Mouse (Mus musculus): ENCODE measurements around the gene Elane.

DNA sequence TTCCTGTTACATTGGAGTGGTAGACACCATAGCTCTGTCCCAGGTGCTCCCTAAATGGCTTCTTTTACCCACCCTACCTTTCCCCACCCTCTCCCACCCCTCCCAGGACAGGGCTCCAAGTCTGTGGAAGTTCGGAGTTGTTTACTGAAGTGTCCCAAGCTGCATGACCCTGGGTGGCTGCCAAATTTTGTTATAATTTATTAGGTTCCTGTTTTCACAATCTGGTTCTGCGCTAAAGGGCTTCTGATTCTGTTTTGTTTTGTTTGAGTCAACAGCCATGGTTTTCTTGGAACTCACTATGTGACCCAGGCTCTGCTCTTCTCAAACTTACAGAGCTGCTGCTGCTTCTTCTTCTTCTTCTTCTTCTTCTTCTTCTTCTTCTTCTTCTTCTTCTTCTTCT, 3.3 kb downstream of the Elane start:
- TF ChIP-seq CTCF (IDR thresholded peaks at IDR 0.05; ENCODE audit: borderline replicate concordance, control insufficient read depth, extremely low read depth, insufficient read depth, low read length, poor library complexity) (no peak), POLR2A (IDR thresholded peaks at IDR 0.05; ENCODE audit: control insufficient read depth, extremely low read depth, insufficient read depth, low read length, poor library complexity) (no peak)
